Mouse (Mus musculus): ENCODE results near the gene Kcnh1.

DNA sequence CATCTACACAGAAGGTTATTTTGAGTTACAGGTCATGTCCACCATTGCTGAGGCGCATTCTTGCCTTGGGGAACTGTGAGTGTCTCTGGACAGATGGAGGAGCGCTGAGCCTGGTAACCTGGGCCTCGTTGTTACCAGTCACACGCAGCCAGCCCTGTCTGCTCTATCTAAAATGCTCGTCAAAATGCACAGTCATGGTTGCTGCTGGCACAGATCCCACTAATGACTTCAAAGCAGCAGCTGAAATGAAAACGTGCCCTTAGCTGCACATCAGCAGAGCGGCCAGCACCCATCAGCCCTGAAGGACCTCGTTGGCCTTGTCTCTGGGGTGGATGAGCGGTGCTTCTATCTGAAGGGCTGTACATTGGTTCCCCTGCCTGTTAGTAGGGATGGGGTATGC is 311.4 kb downstream of the Kcnh1 start:
- TF ChIP-seq GATA1 (IDR thresholded peaks at IDR 0.05; ENCODE audit: low read length) (no peak), TAL1 (IDR thresholded peaks at IDR 0.05; ENCODE audit: low read length) (no peak)
